Comparison of ENCODE assay signal across 14 mouse cellular contexts in genomic region chr3:65316738-65317137, GRCm38 (mm10).
"Had no signal": no experiment of that assay in that cellular context is flagged by ENCODE, and none has a peak within 500 bp of the region (broad histone marks: within the 10 kb centered on the region; RNA-seq: fewer than 3 reads in every experiment).

No protein-coding gene starts in this region.

- H3K4me3 ChIP-seq: liver, embryonic 13.5 days; midbrain, embryonic 12.5 days; midbrain, embryonic 15.5 days; stomach, embryonic 15.5 days had no signal

- H3K4me1 ChIP-seq: liver, embryonic 13.5 days; midbrain, embryonic 12.5 days; midbrain, embryonic 15.5 days; stomach, embryonic 15.5 days had no signal

- H3K27me3 ChIP-seq: liver, embryonic 13.5 days; midbrain, embryonic 12.5 days; midbrain, embryonic 15.5 days; stomach, embryonic 15.5 days had no signal

- H3K36me3 ChIP-seq: liver, embryonic 13.5 days; midbrain, embryonic 12.5 days; midbrain, embryonic 15.5 days; stomach, embryonic 15.5 days had no signal

- H3K9ac ChIP-seq: liver, embryonic 13.5 days; midbrain, embryonic 12.5 days; midbrain, embryonic 15.5 days; stomach, embryonic 15.5 days had no signal

- H3K9me3 ChIP-seq: liver, embryonic 13.5 days; midbrain, embryonic 12.5 days; midbrain, embryonic 15.5 days; stomach, embryonic 15.5 days had no signal

- ATAC-seq: midbrain, embryonic 15.5 days had no signal

- H3K4me2 ChIP-seq: liver, embryonic 13.5 days; midbrain, embryonic 12.5 days; midbrain, embryonic 15.5 days; stomach, embryonic 15.5 days had no signal

- H3K27ac ChIP-seq: liver, embryonic 13.5 days; macrophage; midbrain, embryonic 12.5 days; midbrain, embryonic 15.5 days; stomach, embryonic 15.5 days had no signal

- DNase-seq: kidney, adult 18-20 months; kidney, adult 9 months; kidney, postnatal 14 days; kidney, postnatal 4 days; layer of hippocampus, adult 9-11 months; liver, embryonic 13.5 days; lung, adult 2 months; right cerebral cortex, postnatal 25 days; spleen, adult 18-20 months; thymus, postnatal 25 days had no signal
